Mouse (Mus musculus) adipose tissue, adult 10 weeks (tissue): ENCODE data around the gene Slit1. TPM values are rescaled to one million over a fixed set of nuclear protein-coding genes. Genes with fewer than 3 reads are reported as not detected.

Source experiments
- polyA plus RNA-seq: library from polyadenylated mRNA; stranded (reverse); fragments of 350-450 nt; fragmentation: Illumina TruSeq; extraction: RNeasy Lipid Tissue Mini Kit (QIAGEN cat#74804); gene quantifications from one replicate; pipeline ENCODE4 v1.2.3, GENCODE M21; 2014; ENCODE audit warnings: low read depth, low replicate concordance

The Slit1 gene
- 4.0 TPM for polyA plus RNA-seq

GRCm38 (mm10) chr19:41743396-41743795, at the start of gene Slit1:
Slit1 (minus strand) TSS chr19:41743665.

GRCm38 (mm10) chr19:41581706-41582420, 161.6 kb downstream of the Slit1 start, which contains the start of gene Gm340:
Gm340 (plus strand) TSS chr19:41582370.

Other genes starting within 250 kb of the Slit1 start
- gene Gm340, start 161.3 kb downstream of the Slit1 start, polyA plus RNA-seq = 1.5 TPM
- gene Arhgap19, start 58.4 kb upstream of the Slit1 start, polyA plus RNA-seq = 5.2 TPM
- gene Frat1, start 86.3 kb upstream of the Slit1 start, polyA plus RNA-seq = 2.4 TPM
- gene Frat2, start 104.5 kb upstream of the Slit1 start, polyA plus RNA-seq = 1.3 TPM
- 5.9 TPM for gene Rrp12, start 152.5 kb upstream of the Slit1 start, polyA plus RNA-seq
- 174 TPM for gene Pgam1, start 168.3 kb upstream of the Slit1 start, polyA plus RNA-seq
- gene Exosc1, start 189.8 kb upstream of the Slit1 start, polyA plus RNA-seq = 25.6 TPM
- 39.8 TPM for gene Zdhhc16, start 189.8 kb upstream of the Slit1 start, polyA plus RNA-seq
- gene Mms19, start 237.5 kb upstream of the Slit1 start, polyA plus RNA-seq = 31.2 TPM
- gene Ubtd1, start 238.1 kb upstream of the Slit1 start, polyA plus RNA-seq = 18.2 TPM